Mouse (Mus musculus): ENCODE data around the gene Masp2.

- TF ChIP-seq EP300 (IDR thresholded peaks at IDR 0.05), result no peak
- no peak for TF ChIP-seq CTCF (IDR thresholded peaks at IDR 0.05)
Observed at GRCm38 (mm10) chr4:148612557-148612956, 10.2 kb downstream of the Masp2 start.
